Mouse (Mus musculus) left cerebral cortex, postnatal 36 days (tissue): Measurements from ENCODE around the gene Usp30. TPM values are rescaled to one million over a fixed set of nuclear protein-coding genes. Genes with fewer than 3 reads are reported as not detected.
A peak's percentile ranks its signal among the peaks of the same experiment; 100 is the strongest.

Experiments used
- DNase-seq, 2 experiments: peaks; one replicate each; pipeline ENCODE4 v3.0.0; 2021 to 2022; ENCODE audit warnings: low spot score in 2 of 2, mixed read lengths in 1 of 2
- intact Hi-C: fragments of 180-260 bp; cut with DNase I; formaldehyde crosslinking; loops from one replicate; pipeline ENCODE4 v1.15.1; 2025
- total RNA-seq, 2 experiments: library from RNA; stranded (reverse); gene quantifications; 2 replicates each; pipeline ENCODE4 v1.2.3; 2021

The Usp30 gene
- total RNA-seq, 2 experiments from 2014 or later, result 38.5 to 42.0 TPM

DNA sequence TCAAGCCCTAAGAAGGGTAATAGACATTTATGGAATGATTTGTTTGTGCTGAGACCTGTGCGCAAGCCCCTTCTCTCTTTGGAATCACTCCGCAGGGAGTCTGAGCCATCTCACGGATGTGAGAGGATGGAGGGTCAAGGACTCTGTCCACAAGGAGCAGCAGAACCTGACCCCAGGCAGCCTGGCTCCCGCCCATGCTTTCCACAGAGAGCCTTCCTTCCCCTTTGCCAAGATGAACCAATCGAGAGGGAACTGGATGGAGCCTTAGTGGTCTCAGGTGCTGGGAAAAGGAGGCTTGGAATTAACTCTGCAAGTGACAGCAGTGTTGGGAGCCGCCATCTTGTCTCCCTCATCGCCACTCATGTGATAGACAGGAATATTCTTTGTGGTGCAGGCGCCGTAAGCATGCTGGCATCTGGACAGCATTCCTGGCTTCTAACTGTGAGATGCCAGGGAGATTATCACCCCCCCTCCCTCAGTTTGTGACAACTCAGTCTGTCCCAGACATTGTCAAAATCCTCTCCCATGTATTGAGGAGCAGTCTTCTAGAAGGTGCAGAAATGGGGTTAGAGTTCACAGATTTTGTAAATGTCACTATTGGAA is 8.0 kb upstream of the Usp30 start:
- DNase-seq, result no peak
- intact Hi-C loops, result no loop called here

DNA sequence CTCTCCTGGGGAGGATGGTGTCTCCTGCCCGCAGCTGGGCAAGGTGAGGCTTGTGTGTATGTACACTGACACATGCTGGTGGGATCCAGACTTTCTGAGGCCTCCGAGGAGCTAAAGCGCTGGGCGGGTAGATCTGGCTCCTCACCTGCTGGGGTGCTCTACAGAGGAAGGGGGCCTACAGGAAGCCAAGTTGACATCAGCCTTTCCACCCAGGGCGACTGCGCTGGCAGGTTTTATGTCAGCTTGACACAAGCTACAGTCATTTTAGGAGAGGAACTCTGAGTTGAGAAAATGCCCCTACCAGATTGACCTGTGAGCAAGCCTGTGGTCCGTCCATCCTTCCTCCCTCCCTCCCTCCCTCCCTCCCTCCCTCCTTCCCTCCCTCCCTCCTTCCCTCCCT is 3.6 kb upstream of the Usp30 start:
- intact Hi-C loops, result no loop called here
- DNase-seq, result no peak

DNA sequence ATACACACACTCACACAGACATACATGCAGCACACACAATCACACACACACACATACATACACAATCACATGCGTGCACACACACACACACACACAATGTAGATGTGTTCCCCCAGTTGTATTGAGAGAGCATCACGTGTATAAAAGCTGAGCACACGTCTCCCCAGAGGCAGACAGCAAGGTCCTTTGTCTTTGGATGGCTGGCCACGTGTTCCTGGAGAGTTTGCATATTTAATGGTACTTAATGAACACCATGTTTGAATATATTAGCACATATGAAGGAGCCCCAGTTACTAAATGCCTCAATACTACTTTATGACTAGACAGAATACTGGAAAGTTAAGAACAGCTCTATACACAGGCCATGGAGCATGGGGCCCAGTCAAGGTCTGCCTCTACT is 1.3 kb upstream of the Usp30 start:
- intact Hi-C loops, result no loop called here
- DNase-seq, result no peak

DNA sequence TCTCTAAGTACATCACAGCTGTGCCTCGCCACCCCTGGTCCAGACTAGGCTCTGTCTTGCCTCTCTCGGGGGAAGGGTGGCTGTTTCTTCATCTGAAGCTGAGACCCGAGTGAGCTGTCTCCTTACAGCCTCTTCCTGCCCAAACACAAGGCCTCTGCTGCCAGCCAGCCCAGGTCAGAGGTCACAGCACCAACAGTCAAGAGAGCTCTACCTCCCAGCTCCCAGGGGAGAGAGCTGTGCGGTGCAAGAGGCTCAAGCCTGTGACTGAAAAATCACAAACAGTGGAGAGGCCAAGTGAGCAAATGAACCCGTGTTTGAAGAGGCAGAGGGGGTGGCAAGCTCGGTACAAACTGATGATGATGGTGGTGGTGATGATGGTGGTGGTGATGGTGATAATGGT is 1.3 kb downstream of the Usp30 start:
- DNase-seq, result no peak
- intact Hi-C loops, result no loop called here

DNA sequence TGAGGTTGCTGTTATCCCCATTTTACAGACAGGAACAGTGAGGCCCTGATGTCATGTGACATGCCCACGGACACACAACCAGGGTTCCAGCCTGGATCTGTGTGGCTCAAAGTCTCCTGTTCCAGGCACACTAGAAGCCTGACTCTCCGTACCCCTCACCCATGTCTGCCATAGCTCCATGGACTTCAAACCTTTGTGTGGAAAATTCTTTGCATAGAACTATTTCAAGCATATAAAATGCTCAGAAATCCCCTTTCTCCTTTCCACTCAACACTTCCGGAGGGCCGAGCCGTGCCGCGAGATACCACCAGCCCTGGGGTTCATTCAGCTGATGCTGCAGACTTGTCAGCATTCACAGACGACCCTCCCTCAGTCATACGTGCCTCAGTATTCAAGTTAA is 2.3 kb downstream of the Usp30 start:
- intact Hi-C loops, result no loop called here
- DNase-seq, result no peak

DNA sequence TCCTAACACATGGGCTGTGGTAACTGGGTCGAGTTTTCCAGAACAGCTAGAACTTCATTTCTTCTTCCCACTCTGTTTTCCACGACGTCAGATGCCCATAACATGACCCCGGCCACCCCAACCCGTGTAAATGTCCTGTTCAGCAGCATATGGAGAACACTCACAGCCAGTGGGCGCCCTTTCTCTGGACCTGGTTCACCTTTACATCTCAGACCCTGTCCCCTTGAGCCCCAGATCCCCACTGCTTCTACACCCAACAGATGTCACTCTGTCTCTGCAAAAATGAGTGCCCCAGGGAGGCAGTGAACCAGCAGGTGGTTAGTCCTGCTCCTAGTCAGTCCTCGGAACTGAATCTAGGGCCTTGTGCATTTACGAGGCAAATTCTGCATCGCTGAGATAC is 2.7 kb downstream of the Usp30 start:
- DNase-seq, result no peak
- intact Hi-C loops, result no loop called here

DNA sequence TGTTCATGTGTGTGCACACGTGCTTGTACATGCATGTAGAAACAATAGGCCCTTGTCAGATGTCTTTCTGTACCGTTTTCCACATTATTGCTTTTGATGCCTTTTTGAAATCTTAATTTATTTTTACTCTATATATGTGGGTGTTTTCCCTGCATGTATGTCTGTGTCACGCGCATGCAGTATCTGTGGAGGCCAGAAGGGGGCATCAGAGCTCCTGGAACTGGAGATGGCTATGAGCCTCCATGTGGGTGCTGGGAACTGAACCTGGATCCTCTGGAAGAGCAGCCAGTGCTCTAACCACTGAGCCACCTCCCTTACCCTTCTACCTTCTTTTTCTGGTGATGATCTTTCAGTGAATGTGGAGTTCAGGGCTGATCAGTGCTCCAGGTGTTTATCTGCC is 5.6 kb downstream of the Usp30 start:
- intact Hi-C loops, result no loop called here
- DNase-seq, result no peak

DNA sequence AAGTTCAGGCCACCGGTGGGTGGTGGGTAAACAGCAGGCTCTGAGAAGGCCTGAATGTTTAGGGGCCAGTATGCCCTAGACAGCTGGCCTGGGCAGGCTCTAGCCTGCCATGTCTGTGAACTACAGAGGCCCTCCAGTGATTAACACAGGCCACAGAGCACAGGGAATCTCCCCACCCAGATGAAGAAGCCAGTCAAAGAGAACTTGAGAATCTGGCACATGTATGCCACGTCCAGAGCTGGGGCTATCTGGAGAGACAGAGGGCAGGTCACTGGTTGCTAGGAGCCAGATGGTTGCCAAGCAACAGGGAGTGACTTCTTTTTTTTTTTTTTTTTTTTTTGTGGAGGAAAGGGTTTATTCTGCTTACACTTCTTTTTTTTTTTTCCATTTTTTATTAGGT is 7.0 kb downstream of the Usp30 start:
- no peak for DNase-seq
- intact Hi-C loops, result no loop called here

DNA sequence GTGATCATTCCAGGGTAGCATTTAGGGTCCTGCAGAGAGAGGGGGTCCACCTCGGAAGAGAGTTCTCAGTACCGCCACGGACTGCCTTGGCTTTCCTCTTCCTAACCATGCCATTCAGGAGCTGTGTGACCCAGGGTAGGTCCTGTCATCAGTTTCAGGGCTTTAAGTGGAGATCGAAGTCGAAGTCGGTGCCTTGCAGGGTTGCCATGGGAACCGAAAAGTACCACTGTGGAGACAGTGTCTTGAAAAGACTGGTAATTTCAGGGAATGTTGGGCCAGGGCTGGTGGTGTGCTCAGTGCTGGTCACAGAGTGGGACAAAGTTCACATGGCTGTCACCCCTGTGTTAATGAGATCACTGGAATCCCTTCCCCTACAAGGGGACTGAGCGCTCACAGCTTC is 11.7 kb downstream of the Usp30 start:
- no peak for DNase-seq
- intact Hi-C loops, result no loop called here

DNA sequence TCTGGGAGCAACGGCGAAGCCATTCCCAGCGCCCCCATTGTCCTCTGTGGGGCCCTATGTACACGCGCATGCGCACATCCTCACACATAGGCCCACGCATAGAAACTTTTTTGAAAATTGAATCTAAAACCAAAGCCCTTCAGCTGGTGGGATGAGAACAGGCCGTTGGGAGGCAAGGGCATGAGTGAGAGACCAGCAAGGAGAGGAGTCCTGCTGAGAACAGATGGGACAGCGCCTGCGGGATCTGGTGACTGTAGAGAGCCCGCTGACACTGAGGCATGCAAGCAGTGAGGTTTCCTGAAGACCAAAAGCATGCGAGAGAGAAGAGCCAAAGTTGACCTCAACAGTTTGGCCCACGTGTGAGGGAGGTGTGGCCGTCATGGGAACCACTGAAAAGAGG is 20.2 kb downstream of the Usp30 start:
- intact Hi-C loops, result no loop called here
- no peak for DNase-seq

DNA sequence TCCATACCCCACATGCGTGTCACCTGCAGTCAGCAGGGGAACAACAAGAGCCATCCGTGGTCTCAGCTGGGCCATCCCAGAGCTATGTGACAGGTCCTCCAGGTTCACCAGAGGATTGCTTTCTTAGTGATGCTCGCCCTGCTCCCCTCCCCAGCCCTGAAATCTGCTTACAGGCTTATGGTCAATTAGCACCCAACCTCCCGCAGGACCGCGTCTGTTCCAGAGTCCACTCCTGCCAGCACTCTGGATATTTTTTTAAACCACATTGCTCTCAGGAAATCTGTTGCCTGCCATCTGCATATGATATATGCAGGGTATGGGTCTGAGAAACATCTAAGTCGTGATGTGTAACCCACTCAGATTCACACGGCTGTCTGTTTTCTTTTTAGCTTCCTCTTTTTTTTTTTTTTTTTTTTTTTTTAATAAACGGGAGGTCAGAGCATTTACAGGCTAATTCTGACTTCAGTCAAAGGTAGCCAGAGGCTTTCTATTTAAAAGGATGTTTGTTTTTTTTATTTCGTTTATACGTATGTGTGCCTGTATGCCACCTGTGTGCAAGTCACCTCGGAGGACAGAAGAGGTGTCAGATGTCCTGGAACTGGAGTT is 22.7 kb downstream of the Usp30 start:
- intact Hi-C loops, result no loop called here
- DNase-seq, result peak; percentile 37 to 56

DNA sequence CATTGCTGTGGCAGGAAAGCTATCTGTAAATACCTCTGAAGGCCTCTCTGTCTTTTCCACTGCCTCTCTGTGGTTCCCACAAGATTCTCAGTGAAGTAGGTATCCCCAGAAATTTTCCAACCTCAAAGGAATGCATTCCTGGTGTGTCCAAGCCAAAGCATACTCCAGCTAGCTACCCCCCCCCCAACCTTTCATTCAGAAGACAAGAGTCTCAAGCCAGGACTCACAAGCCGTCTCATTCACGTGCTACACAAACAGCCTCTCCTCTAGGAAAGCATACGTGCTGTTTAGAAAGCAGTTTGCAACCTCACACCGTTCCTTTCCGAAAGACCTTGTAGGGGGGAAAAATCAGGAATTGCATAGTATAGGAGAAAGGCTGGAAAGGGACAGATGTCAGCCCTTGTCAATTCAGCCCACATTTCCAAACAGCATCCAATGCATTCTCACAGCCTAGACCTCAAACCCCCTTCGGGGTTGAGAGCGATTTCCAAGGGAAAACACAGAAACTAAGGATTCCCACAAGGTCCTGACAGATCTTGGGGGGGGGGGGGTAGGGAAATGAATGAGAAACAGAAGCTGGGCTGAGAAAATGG is 25.3 kb downstream of the Usp30 start:
- intact Hi-C loops, result loop anchor here (5.0 kb wide), 1 partner anchor 38 kb away; no protein-coding TSS in a partner anchor
- DNase-seq, result no peak

DNA sequence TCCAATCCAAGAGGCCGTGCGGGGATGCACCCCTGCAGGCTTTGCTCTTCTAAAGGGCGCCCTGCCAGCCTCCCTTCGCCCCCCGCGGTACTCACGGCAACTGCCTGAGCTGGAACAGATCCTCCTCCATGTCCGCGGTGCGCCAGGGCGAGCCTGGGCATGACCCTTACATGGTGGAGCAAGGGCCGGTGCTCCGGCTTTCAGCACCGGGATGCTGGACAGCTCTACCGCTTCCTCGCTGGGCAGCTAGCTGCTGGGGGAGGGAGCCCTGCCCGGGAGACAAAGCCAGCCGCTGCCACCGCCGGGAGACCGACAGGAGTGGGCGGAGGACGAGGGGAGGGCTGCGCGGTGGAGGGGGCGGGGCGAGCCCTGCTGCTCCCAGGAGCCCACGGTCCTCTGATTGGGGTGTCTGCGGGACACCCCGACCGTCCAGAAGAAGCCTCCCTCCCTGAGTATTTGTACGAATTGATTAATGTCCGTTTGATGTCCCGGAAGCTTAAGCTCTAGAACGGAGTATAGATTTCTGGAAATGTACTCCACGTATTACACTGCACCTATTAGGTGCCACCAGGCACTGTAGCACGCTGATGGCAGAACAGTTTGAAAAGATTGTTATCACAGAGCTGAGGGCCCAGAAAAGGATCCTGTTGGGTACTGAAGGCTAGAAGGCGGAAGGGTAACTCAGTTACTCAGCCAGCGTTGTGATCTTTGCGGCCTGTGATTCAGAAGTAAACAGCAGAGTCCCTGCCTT is 26.0 kb downstream of the Usp30 start, which contains the start of gene Svop:
TSS of gene Svop (minus strand) at position 514 of the 751 bp plus-strand sequence.
- intact Hi-C loops, result loop anchor here (5.0 kb wide), 1 partner anchor 39 kb away; no protein-coding TSS in a partner anchor
- peak; percentile 82 to 84 for DNase-seq

DNA sequence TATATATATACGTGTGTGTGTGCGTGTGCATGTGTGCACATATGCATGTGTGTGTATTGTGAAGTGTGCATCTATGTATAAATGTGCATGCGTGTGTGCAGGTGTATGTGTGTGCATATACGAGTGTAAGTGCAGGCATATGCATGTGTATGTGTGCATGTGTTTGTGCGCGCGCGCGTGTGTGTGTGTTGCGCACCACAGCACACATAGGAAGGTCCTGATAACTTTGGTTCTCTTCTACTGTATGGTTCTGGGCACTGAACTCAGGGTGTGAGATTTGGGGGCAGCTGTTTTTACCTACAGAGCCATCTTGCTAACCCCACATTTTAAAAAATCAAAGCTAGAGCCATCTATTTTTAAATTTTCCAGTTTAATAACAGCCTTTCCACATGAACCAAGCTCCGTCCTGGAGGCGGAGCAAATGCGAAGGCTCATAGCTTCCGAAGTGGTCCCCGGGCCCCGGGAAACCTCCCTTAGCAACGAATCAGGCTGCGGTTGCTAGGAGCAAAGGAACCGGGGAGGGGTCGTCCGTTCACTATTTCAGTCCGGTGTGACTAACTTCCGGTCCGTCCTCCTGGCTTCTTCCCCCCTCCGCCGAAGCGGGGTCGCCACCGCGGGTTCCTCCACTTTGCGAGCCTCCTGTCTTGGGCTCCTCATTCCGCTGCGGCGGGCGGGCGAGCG is 34.6 kb downstream of the Usp30 start:
- peak; percentile 94 to 95 for DNase-seq
- intact Hi-C loops, result loop anchor here (2.0 kb wide), 1 partner anchor 27 kb away; no protein-coding TSS in a partner anchor

DNA sequence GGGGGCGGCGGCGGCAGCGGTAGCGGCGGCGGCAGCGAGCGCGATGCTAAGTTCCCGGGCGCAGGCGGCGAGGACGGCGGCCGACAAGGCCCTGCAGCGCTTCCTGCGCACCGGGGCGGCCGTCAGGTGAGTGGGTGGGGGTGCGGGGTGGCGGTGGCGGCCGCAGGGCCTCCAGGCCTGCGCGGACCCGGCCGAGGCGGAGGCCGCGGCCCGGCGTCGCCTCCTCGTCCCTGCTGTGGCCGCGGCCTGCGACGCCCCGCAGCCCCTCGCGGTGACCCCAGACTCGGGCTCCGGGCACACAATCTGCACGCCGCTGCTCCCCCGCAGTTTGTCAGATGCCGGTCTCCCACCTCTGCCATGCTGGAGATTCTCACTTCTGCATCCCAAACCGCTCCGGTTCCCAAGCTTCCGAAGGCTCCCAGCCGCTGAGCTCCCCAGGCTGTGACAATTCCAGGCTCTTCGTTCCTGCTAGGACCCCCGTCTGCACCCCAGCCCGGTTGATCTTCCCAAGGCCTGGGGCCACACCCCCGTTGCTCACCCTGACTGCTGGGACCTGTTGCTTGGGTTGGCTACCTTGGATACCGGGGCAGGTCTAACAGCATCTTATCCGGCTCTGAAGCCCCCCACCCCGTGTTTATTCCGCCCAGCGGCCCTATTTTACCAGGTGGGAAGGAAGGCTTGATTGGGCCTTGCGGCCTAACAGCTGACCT is 35.3 kb downstream of the Usp30 start:
- peak in 1 of 2 experiments; percentile 47 for DNase-seq
- intact Hi-C loops, result loop anchor here (2.0 kb wide), 1 partner anchor 26 kb away; no protein-coding TSS in a partner anchor

DNA sequence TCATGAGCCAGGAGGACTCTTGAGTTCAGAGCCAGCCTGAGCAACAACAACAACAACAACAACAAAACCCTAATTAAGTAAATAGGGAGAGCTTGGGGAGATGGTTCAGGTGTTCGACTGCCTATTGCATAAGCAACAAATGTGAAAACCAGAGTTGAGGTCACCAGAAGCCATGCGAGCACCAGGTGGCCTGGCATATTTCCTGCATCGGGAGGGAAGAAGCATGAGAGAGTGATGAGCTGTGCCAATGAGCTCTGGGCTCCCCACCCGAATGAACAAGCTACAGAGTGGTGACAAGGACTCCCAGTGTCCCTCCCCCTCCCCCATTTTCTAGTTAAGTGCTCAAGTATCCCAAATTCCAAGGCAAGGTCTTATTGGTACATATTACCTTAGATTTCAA is 36.6 kb downstream of the Usp30 start:
- no peak for DNase-seq
- intact Hi-C loops, result loop anchor here (2.0 kb wide), 1 partner anchor 25 kb away; no protein-coding TSS in a partner anchor

DNA sequence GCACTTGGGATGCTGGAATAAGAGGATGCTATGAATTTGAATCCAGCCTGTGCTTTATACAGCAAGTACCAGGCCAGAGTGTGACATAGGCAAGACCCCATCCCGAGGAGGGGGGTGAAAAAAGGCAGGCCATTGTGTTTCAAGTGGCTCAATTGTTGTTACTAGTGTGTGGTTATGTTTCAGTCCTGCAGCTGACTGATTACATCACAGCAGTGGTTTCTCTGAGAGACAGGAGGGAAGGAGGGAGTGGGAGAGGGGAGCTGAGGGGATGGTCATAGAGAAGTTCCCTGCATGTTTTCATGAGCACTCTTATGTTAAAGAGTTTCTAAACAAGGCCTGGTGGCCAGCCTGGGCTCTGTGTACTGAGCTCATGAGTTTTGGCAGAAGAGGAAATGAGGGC is 37.5 kb downstream of the Usp30 start:
- intact Hi-C loops, result no loop called here
- no peak for DNase-seq

DNA sequence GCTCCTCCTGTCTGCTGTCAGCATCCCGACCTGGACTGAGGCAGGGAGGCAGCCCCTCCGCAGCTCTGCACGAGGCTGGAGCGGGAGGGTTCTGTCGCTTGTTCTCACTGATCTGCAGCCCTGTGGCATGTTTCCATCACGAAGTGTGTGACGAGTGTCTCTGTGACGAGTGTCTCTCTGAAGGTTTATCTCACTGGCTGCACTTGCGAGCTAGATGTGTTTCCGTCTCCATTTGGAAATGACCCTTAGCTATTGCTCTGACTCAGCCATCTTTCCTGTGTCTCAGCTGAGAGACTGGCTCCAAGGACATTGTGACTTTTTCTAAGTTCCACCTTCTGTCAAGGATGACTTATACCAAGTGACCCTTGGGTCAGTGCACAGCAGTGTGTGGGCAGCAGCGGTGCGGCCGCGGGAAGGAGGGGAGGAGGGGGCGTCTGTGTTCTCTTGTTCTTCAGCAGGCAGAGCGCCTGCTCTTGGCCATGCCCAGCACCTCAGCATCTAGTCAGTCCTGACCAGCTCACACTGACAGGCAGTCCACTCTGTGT is 41.2 kb downstream of the Usp30 start:
- intact Hi-C loops, result no loop called here
- DNase-seq, result no peak

DNA sequence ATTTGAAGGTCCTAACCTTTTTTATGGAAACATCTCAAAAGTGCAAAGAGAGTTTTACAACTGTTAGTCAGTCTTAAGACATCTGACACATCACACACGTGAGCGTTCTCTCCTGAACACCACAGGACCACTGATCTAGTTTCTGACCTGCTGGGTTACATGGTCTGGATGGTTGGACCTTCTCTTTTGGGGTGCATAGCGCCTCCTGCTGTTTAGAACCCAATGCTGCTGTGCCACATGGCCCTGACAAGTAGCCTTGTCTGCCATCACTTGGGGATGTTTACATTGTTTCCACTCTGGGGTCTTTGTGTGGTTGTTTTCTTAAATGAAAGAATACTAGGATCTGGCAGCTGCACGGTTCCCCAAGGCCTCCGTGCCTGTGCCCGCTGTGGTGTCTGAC is 48.1 kb downstream of the Usp30 start:
- no peak for DNase-seq
- intact Hi-C loops, result no loop called here
